Mouse (Mus musculus): ENCODE data around the gene Mrpl14.
A peak's percentile ranks its signal among the peaks of the same experiment; 100 is the strongest.

The Mrpl14 gene

GRCm38 (mm10) chr17:45686093-45686619 is at the start of gene Mrpl14:
Gene Mrpl14 (plus strand): TSS chr17:45686322.
- peak; percentile 91 for DNase-seq (ENCODE audit: low read depth, low spot score)

GRCm38 (mm10) chr17:45638596-45639295 is 47.4 kb upstream of the Mrpl14 start:
- no peak for DNase-seq (ENCODE audit: low read depth, low spot score)

DNA sequence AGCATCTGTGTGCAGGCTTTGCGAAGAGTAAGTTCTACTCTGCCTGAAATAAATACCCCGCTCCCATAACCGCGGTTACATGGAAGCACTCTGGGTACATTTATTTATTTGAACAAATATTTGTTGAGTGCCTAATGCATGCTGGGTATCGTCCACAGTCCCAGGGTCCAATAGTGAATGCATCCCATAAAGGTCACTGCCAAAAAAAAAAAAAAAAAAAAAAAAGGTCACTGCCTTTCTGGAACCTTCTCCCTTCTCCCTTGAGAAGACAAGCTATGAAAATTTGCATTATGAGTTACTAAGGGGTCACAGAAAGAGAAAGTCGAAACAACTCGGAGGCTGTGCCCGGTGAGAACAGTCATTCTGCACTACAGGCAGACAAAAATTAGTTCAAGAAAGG is 44.1 kb upstream of the Mrpl14 start:
- DNase-seq (ENCODE audit: low read depth, low spot score) = no peak

GRCm38 (mm10) chr17:45642701-45643100 is 43.4 kb upstream of the Mrpl14 start:
- DNase-seq (ENCODE audit: low read depth, low spot score) = peak; percentile 30

DNA sequence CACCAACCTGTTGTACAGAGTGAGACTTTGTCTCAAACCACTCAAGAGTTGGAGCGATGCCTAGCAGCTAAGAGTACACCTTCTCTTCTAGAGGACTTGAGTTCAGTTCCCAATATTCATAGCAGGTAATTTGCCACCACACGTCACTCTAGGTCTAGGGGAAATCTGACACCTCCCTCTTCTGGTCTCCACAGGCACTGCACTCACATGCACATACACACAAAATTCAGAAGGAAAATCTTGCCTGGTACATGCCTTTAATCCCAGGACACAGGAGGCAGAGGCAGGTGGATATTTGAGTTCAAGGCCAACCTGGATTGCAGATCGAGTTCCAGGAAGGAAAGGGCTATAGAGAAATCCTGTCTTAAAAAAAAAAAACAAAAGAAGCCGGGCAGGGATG is 41.9 kb upstream of the Mrpl14 start:
- no peak for DNase-seq (ENCODE audit: low read depth, low spot score)

DNA sequence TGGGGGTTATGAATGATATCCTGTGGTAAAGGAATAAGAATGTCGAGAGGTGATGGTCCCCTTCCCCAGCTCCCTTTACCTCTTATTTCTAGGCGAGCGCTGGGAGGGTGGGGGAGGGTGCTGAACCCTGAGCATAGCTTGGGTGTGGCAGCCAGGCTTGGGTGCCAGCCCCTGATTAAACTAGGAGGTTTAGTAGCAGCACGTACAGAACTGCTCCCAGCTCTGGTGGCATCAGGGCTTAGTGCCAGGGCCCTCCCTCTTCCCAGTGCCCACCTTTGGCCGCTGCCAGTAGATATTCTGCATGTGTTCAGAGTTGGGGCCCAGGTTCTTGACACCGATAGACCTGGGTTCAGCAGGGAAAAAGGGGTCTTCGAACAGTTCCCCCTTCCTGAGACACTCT is 32.9 kb upstream of the Mrpl14 start:
- no peak for DNase-seq (ENCODE audit: low read depth, low spot score)

DNA sequence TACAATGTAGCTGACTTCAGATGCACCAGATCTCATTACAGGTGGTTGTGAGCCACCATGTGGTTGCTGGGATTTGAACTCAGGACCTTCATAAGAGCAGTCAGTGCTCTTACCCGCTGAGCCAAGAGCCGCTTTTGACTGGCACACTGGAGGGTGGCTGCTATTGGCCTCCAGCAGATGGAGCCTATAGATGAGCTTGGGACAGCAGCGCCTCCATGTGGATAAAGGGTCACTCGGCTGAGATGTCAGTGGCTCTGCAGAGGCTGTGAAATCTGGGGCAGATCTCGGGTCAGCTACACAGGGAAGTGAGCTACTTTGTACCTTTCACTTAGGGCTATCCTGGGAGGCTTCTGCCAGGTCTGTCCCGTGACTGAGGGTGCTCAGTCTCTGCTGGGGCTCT is 30.3 kb upstream of the Mrpl14 start:
- DNase-seq (ENCODE audit: low read depth, low spot score) = no peak

GRCm38 (mm10) chr17:45659225-45659624 is 26.9 kb upstream of the Mrpl14 start, which contains the start of gene Capn11:
Gene Capn11 (minus strand): TSS chr17:45659325.
- no peak for DNase-seq (ENCODE audit: low read depth, low spot score)

DNA sequence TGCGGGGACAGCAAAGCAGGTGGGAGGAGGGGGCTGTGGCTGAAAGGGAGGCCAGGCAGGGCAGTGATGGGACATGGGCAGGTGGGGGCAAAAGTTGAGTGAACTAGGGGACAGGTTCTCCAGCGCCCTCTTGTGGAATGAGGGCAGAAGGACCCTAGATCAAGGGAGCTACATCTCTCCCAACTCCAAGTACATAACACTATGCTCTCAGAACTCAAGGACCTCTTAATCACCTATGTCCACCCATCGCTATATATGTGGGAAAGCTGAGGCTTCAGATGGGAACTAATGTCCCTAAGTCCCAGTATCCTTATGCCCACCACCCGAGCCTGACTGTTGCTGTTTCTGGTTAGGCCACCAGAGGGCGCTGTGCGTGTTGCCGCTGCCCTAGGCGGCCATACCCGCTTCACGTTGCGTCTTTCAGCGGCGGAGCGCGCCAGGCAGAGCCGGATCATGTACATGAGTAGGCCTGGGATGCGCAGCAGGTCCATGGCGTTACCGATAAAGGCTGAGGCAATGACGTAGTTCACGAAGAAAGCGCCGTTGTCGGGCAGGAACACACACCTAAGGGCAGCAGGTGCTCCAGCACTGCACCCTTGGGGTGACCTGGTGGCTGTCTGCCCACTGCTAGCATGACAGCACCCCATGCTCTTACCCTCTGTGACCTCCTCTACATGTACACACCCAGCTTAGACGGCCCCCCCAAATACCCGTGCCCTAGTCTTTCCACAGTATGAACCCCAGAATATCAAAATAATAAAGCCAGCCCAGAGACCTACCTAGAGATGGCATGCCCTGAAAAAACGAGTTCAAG is 22.8 kb upstream of the Mrpl14 start:
- peak; percentile 49 for DNase-seq (ENCODE audit: low read depth, low spot score)

GRCm38 (mm10) chr17:45664608-45665007 is 21.5 kb upstream of the Mrpl14 start:
- DNase-seq (ENCODE audit: low read depth, low spot score) = no peak

DNA sequence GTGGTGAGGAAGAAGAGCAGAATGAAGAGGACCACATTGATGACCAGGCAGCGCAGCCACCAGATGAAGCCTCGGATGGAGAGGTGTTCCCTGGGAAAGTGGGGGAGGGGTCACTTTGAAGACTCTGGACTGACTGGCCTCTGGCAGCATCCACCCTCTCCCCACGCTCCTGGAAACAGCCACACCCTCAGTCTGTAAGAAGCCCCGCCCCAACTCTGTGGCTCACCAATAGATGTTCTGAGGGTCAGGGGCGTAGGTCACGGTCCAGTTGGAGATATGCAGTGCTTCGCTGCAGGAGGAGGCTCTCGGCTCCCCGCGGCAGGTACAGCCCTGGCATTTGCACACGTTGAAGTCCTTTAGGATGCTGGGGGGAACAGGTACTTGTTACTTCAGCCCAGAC is 20.0 kb upstream of the Mrpl14 start:
- no peak for DNase-seq (ENCODE audit: low read depth, low spot score)

DNA sequence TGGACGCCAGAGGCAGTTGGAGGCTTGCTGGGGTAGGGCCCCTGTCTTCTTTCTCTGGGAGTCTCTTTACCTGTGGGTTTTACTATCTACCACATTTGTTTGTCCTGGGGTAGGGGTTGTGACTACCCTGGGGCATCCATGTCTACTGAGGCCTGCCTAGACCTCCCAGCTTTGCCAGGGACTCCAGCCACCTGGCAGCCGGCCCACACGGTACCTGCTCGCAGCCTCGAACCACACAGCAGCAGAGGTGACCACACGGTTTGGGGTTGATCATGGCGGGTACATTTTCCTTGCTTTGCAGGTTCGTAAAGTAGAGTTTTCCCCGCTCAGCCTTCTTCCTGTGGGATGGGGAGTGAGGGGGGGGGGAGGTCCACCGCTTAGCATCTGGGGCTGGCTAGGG is 18.6 kb upstream of the Mrpl14 start:
- DNase-seq (ENCODE audit: low read depth, low spot score) = no peak

DNA sequence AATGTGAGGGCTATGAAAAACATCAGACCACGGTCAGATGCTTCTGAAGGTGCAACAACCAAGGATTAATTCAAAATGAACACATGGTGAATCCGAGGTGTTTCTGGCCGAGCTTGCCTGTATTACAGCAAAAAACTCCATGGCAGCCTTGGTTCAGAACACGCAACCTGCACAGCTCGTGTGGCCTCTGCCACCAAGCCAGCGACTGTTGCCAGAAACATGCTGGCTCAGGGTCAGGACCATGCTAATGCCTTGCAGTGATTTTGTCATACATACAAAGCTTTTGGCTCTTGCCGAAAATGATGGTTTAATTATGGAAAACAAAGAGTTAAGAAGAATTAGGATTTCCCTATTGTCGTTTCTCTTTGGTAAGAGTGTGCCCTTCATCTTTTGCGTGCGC is 18.1 kb upstream of the Mrpl14 start:
- no peak for DNase-seq (ENCODE audit: low read depth, low spot score)

- DNase-seq (ENCODE audit: low read depth, low spot score) = no peak
Observed at GRCm38 (mm10) chr17:45671821-45672220, 14.3 kb upstream of the Mrpl14 start.

- no peak for DNase-seq (ENCODE audit: low read depth, low spot score)
Observed at GRCm38 (mm10) chr17:45672598-45672997, 13.5 kb upstream of the Mrpl14 start.

GRCm38 (mm10) chr17:45678106-45678505 is 8.0 kb upstream of the Mrpl14 start:
- no peak for DNase-seq (ENCODE audit: low read depth, low spot score)

GRCm38 (mm10) chr17:45680391-45680980 is 5.6 kb upstream of the Mrpl14 start:
- DNase-seq (ENCODE audit: low read depth, low spot score) = no peak

GRCm38 (mm10) chr17:45681588-45681987 is 4.5 kb upstream of the Mrpl14 start:
- DNase-seq (ENCODE audit: low read depth, low spot score) = no peak

GRCm38 (mm10) chr17:45682843-45683242 is 3.3 kb upstream of the Mrpl14 start:
- no peak for DNase-seq (ENCODE audit: low read depth, low spot score)

GRCm38 (mm10) chr17:45684667-45685131 is 1.4 kb upstream of the Mrpl14 start:
- DNase-seq (ENCODE audit: low read depth, low spot score) = no peak

- DNase-seq (ENCODE audit: low read depth, low spot score) = no peak
Observed at GRCm38 (mm10) chr17:45685171-45686092, 690 bp upstream of the Mrpl14 start.
